Mouse (Mus musculus) hindbrain, embryonic 13.5 days (tissue): ENCODE results near the gene Exoc3l4. TPM values are rescaled to one million over a fixed set of nuclear protein-coding genes. Genes with fewer than 3 reads are reported as not detected.

Experiments
- ATAC-seq: fragments of 200-750 bp; cut with Nextera tagmentation; 2 replicates; pipeline ENCODE4 v1.8.0; 2017; ENCODE audit warnings: moderate TSS enrichment; ENCODE audit not compliant: low FRiP score
- H3K27ac ChIP-seq: fragments of 300-500 bp; sonication (generic); 2 replicates; pipeline ENCODE4 v1.5.1; 2015; ENCODE audit warnings: inconsistent platforms, mild to moderate bottlenecking, moderate library complexity
- H3K27me3 ChIP-seq: fragments of 300-500 bp; sonication (generic); 2 replicates; pipeline ENCODE4 v1.6.1; 2015; ENCODE audit warnings: mild to moderate bottlenecking, inconsistent platforms
- H3K36me3 ChIP-seq: fragments of 300-500 bp; sonication (generic); 2 replicates; pipeline ENCODE4 v1.6.1; 2015; ENCODE audit warnings: mild to moderate bottlenecking, inconsistent platforms
- H3K4me1 ChIP-seq: fragments of 300-500 bp; sonication (generic); replicated peaks from 2 replicates; pipeline ENCODE4 v1.6.1; 2015; ENCODE audit warnings: inconsistent platforms
- H3K4me2 ChIP-seq: fragments of 300-500 bp; sonication (generic); 2 replicates; pipeline ENCODE4 v1.6.1; 2015; ENCODE audit warnings: inconsistent platforms, mild to moderate bottlenecking, moderate library complexity
- H3K4me3 ChIP-seq: fragments of 300-500 bp; sonication (generic); 2 replicates; pipeline ENCODE4 v1.5.1; 2015; ENCODE audit warnings: mild to moderate bottlenecking, inconsistent platforms
- H3K9ac ChIP-seq: fragments of 300-500 bp; sonication (generic); 2 replicates; pipeline ENCODE4 v1.6.1; 2015; ENCODE audit warnings: mild to moderate bottlenecking, inconsistent platforms
- H3K9me3 ChIP-seq: fragments of 300-500 bp; sonication (generic); 2 replicates; pipeline ENCODE4 v1.6.1; 2016; ENCODE audit warnings: inconsistent platforms
- WGBS: fragments of 180-500 bp; shearing (Covaris S2); methylation state at CpG from one replicate; pipeline ENCODE4 v1.1.7; 2015; 5-methylcytosine and 5-hydroxymethylcytosine counted together
- polyA plus RNA-seq: library from polyadenylated mRNA; unstranded; fragments of >200 nt; fragmentation: Nextera tagmentation; extraction: Ambion mirVana; gene quantifications from 2 replicates; pipeline ENCODE4 v1.2.1, GENCODE M21; 2015

The Exoc3l4 gene
- polyA plus RNA-seq, 1 experiment from 2014 or later: 2.1 TPM

GRCm38 (mm10) chr12:111471119-111471518 lies 54.3 kb downstream of the Exoc3l4 start:
- ATAC-seq: no peak
- Histone ChIP-seq H3K4me1 (peaks cover 15% of the 10 kb centered on the region; the same call in 1 of the 2 replicates), H3K4me2 (no peak overlapping the region), H3K27ac (no peak overlapping the region), H3K36me3 (no peaks in the 10 kb centered on the region), H3K9me3 (no peaks in the 10 kb centered on the region), H3K9ac (no peak overlapping the region), H3K27me3 (peaks cover 20% of the 10 kb centered on the region; the same call in 1 of the 2 replicates), H3K4me3 (no peak overlapping the region)
- 68% methylated on average over 1 of the region's 1 CpGs for WGBS

GRCm38 (mm10) chr12:111471721-111472120 lies 54.9 kb downstream of the Exoc3l4 start:
- Histone ChIP-seq H3K4me2 (no peak overlapping the region), H3K36me3 (no peaks in the 10 kb centered on the region), H3K4me3 (no peak overlapping the region), H3K9me3 (no peaks in the 10 kb centered on the region), H3K27ac (no peak overlapping the region), H3K4me1 (peaks cover 15% of the 10 kb centered on the region; the same call in 1 of the 2 replicates), H3K9ac (no peak overlapping the region), H3K27me3 (peaks cover 22% of the 10 kb centered on the region; the same call in 1 of the 2 replicates)
- 93% methylated on average over 3 of the region's 3 CpGs for WGBS
- no peak for ATAC-seq

- Histone ChIP-seq H3K36me3 (no peaks in the 10 kb centered on the region), H3K4me3 (no peak overlapping the region)
- WGBS: 49% methylated on average over 5 of the region's 5 CpGs
Measured at GRCm38 (mm10) chr12:111472886-111473285, 56.1 kb downstream of the Exoc3l4 start.

GRCm38 (mm10) chr12:111474384-111474783 lies 57.6 kb downstream of the Exoc3l4 start:
- H3K36me3 ChIP-seq: no peaks in the 10 kb centered on the region
- no peak overlapping the region for H3K4me2 ChIP-seq
- WGBS: 93% methylated on average over 3 of the region's 3 CpGs
- H3K27ac ChIP-seq: no peak overlapping the region
- H3K9ac ChIP-seq: no peak overlapping the region
- H3K27me3 ChIP-seq: peaks cover 22% of the 10 kb centered on the region; the same call in 1 of the 2 replicates
- no peak for ATAC-seq
- H3K4me1 ChIP-seq: peaks cover 15% of the 10 kb centered on the region; the same call in 1 of the 2 replicates
- H3K4me3 ChIP-seq: no peak overlapping the region
- no peaks in the 10 kb centered on the region for H3K9me3 ChIP-seq

More at GRCm38 (mm10) chr12:111472886-111473285, 56.1 kb downstream of the Exoc3l4 start:
- H3K27ac ChIP-seq: no peak overlapping the region
- no peak overlapping the region for H3K9ac ChIP-seq
- peaks cover 15% of the 10 kb centered on the region; the same call in 1 of the 2 replicates for H3K4me1 ChIP-seq
- ATAC-seq: no peak
- no peak overlapping the region for H3K4me2 ChIP-seq
- H3K9me3 ChIP-seq: no peaks in the 10 kb centered on the region
- H3K27me3 ChIP-seq: peaks cover 22% of the 10 kb centered on the region; the same call in 1 of the 2 replicates

- Histone ChIP-seq H3K9me3 (no peaks in the 10 kb centered on the region), H3K4me2 (no peak overlapping the region), H3K27ac (no peak overlapping the region), H3K27me3 (peaks cover 19% of the 10 kb centered on the region; the same call in 1 of the 2 replicates), H3K4me1 (peaks cover 15% of the 10 kb centered on the region; the same call in 1 of the 2 replicates), H3K9ac (no peak overlapping the region), H3K4me3 (no peak overlapping the region), H3K36me3 (no peaks in the 10 kb centered on the region)
- 57% methylated on average over 8 of the region's 8 CpGs for WGBS
- ATAC-seq: no peak
Measured at GRCm38 (mm10) chr12:111474893-111475643, 58.3 kb downstream of the Exoc3l4 start.

GRCm38 (mm10) chr12:111478924-111479323 lies 62.1 kb downstream of the Exoc3l4 start:
- no peak overlapping the region for H3K4me3 ChIP-seq
- no peaks in the 10 kb centered on the region for H3K36me3 ChIP-seq
- 61% methylated on average over 5 of the region's 5 CpGs for WGBS
- ATAC-seq: no peak
- H3K4me2 ChIP-seq: no peak overlapping the region
- no peaks in the 10 kb centered on the region for H3K9me3 ChIP-seq
- H3K9ac ChIP-seq: no peak overlapping the region
- H3K27me3 ChIP-seq: peaks cover 24% of the 10 kb centered on the region
- H3K4me1 ChIP-seq: peaks cover 15% of the 10 kb centered on the region
- no peak overlapping the region for H3K27ac ChIP-seq

GRCm38 (mm10) chr12:111479917-111480316 lies 63.1 kb downstream of the Exoc3l4 start:
- H3K4me1 ChIP-seq: peaks cover 20% of the 10 kb centered on the region
- H3K27me3 ChIP-seq: peaks cover 34% of the 10 kb centered on the region
- WGBS: 61% methylated on average over 2 of the region's 2 CpGs
- no peaks in the 10 kb centered on the region for H3K9me3 ChIP-seq
- H3K4me2 ChIP-seq: no peak overlapping the region
- H3K9ac ChIP-seq: no peak overlapping the region
- no peaks in the 10 kb centered on the region for H3K36me3 ChIP-seq
- no peak overlapping the region for H3K4me3 ChIP-seq
- ATAC-seq: no peak
- no peak overlapping the region for H3K27ac ChIP-seq

Other genes with a start within 250 kb of the Exoc3l4 start
- gene 4930595D18Rik, start 232.5 kb upstream of the Exoc3l4 start, polyA plus RNA-seq: 0.21 TPM in 1 of 2 replicates, not detected in the other
- gene Amn, start 145.9 kb upstream of the Exoc3l4 start, polyA plus RNA-seq: 5.6 and 6.5 TPM in 2 replicates
- 35.0 and 36.5 TPM in 2 replicates for gene Cdc42bpb, start 39.3 kb upstream of the Exoc3l4 start, polyA plus RNA-seq
- 0.26 and 0.52 TPM in 2 replicates for gene Lbhd2, start 10.2 kb upstream of the Exoc3l4 start, polyA plus RNA-seq
- gene Tnfaip2, start 25.5 kb downstream of the Exoc3l4 start, polyA plus RNA-seq: 1.6 and 1.8 TPM in 2 replicates
- gene Gm266, start 68.8 kb downstream of the Exoc3l4 start, polyA plus RNA-seq: 1.7 and 2.0 TPM in 2 replicates
- gene Eif5, start 121.0 kb downstream of the Exoc3l4 start, polyA plus RNA-seq: 630 TPM in 2 replicates
- gene Mark3, start 157.5 kb downstream of the Exoc3l4 start, polyA plus RNA-seq: 50.6 and 50.9 TPM in 2 replicates